In genomic region chr19:53193964-53194582, GRCm38 (mm10) we compare ENCODE assay signal across 8 mouse cellular contexts. TPM values are rescaled to one million over a fixed set of nuclear protein-coding genes. Genes with fewer than 3 reads are reported as not detected.
DNase-seq lines count a peak whose midpoint lies in the region; ATAC-seq lines count a peak whose summit lies in the region.

No protein-coding gene starts in this region.

- 0 out of 2 replicates have a peak, but pooled peaks cover 2% of the 10 kb centered on the region for H3K36me3 ChIP-seq in embryonic facial prominence, embryonic 13.5 days
- no peaks in the 10 kb centered on the region for H3K36me3 ChIP-seq in embryonic facial prominence, embryonic 10.5 days (replicated peaks)
- H3K36me3 ChIP-seq in lung, embryonic 16.5 days (ENCODE audit: control insufficient read depth, insufficient read depth, low read length) = no peaks in the 10 kb centered on the region
- peaks cover 4% of the 10 kb centered on the region; the same call in 1 of the 2 replicates for H3K36me3 ChIP-seq in splenic B cell, adult 2 months (ENCODE audit: control insufficient read depth, insufficient read depth, low read length, poor library complexity, severe bottlenecking)

- peaks cover 25% of the 10 kb centered on the region for H3K4me1 ChIP-seq in embryonic facial prominence, embryonic 13.5 days
- H3K4me1 ChIP-seq in embryonic facial prominence, embryonic 10.5 days = peaks cover 26% of the 10 kb centered on the region
- H3K4me1 ChIP-seq in lung, embryonic 16.5 days (replicated peaks; ENCODE audit: control insufficient read depth, insufficient read depth, low read length) = peaks cover 12% of the 10 kb centered on the region

- ATAC-seq in embryonic facial prominence, embryonic 13.5 days (ENCODE audit: insufficient number of reproducible peaks, insufficient read depth, low FRiP score, low TSS enrichment, low read depth) = no peak
- ATAC-seq in lung, embryonic 16.5 days (ENCODE audit: low read depth) = no peak

- WGBS in embryonic facial prominence, embryonic 13.5 days = 64% methylated on average over 11 of the region's 11 CpGs
- 81% methylated on average over 11 of the region's 11 CpGs for WGBS in embryonic facial prominence, embryonic 10.5 days
- 62% methylated on average over 11 of the region's 11 CpGs for WGBS in lung, embryonic 16.5 days

- DNase-seq in embryonic facial prominence, embryonic 10.5 days (ENCODE audit: low spot score) = no peak
- DNase-seq in CD8-positive naive resting alpha-beta T cell, adult 2 months (ENCODE audit: low read depth in 2 of 2, low spot score in 2 of 2) = peak; percentile 65 to 73
- DNase-seq in heart, adult 8-10 months (ENCODE audit: low spot score) = peak; percentile 66
- peak; percentile 65 for DNase-seq in splenic B cell, adult 2 months (ENCODE audit: low read depth, low spot score)
- no peak for DNase-seq in left cerebral cortex, adult 9 months (ENCODE audit: low spot score in 2 of 2)
- DNase-seq in right cerebral cortex, postnatal 14 days = no peak

- H3K9me3 ChIP-seq in embryonic facial prominence, embryonic 13.5 days = no peaks in the 10 kb centered on the region
- no peaks in the 10 kb centered on the region for H3K9me3 ChIP-seq in embryonic facial prominence, embryonic 10.5 days
- H3K9me3 ChIP-seq in lung, embryonic 16.5 days (ENCODE audit: control insufficient read depth, low read length) = no peaks in the 10 kb centered on the region

- H3K27ac ChIP-seq in embryonic facial prominence, embryonic 13.5 days = peak overlapping the region; percentile 66
- no peak overlapping the region for H3K27ac ChIP-seq in embryonic facial prominence, embryonic 10.5 days (replicated peaks)
- H3K27ac ChIP-seq in lung, embryonic 16.5 days (ENCODE audit: low read length) = peak overlapping the region; percentile 40

- H3K9ac ChIP-seq in embryonic facial prominence, embryonic 13.5 days = no peak overlapping the region
- H3K9ac ChIP-seq in lung, embryonic 16.5 days (ENCODE audit: low read length) = 0 out of 2 replicates have a peak overlapping the region, but pooled peaks have one; percentile 13

- H3K4me2 ChIP-seq in embryonic facial prominence, embryonic 13.5 days = peak overlapping the region; percentile 7; the same call in 1 of the 2 replicates
- no peak overlapping the region; the same call in 1 of the 2 replicates for H3K4me2 ChIP-seq in lung, embryonic 16.5 days (ENCODE audit: low read depth, low read length)

- H3K27me3 ChIP-seq in embryonic facial prominence, embryonic 13.5 days = no peaks in the 10 kb centered on the region
- no peaks in the 10 kb centered on the region for H3K27me3 ChIP-seq in embryonic facial prominence, embryonic 10.5 days (replicated peaks; ENCODE audit: low read depth, poor library complexity, severe bottlenecking)
- no peaks in the 10 kb centered on the region for H3K27me3 ChIP-seq in lung, embryonic 16.5 days (ENCODE audit: control insufficient read depth, insufficient read depth, low read depth, low read length)
- H3K27me3 ChIP-seq in splenic B cell, adult 2 months (ENCODE audit: control insufficient read depth, insufficient read depth, low read length, poor library complexity, severe bottlenecking) = no peaks in the 10 kb centered on the region

- no peak overlapping the region for H3K4me3 ChIP-seq in embryonic facial prominence, embryonic 13.5 days
- H3K4me3 ChIP-seq in embryonic facial prominence, embryonic 10.5 days = no peak overlapping the region
- no peak overlapping the region for H3K4me3 ChIP-seq in lung, embryonic 16.5 days (ENCODE audit: low read length)

RNA-seq across cellular contexts. Expression of gene Add3, which starts 53.8 kb away (rescaled TPM):
- polyA plus RNA-seq in embryonic facial prominence, embryonic 13.5 days (2015; fragmentation: Nextera tagmentation; extraction: Ambion mirVana) = 73.8 and 78.4 TPM in 2 replicates
- polyA plus RNA-seq in embryonic facial prominence, embryonic 10.5 days (2016; fragmentation: Nextera tagmentation; extraction: Ambion mirVana) = 61.7 and 67.2 TPM in 2 replicates
- 10 to 100 TPM; 35.7 to 51.4 (median 39.9) TPM for total RNA-seq in heart, adult 8-10 months (2022)
- polyA plus RNA-seq in lung, embryonic 16.5 days (2015; fragmentation: Nextera tagmentation; extraction: Ambion mirVana) = 91.3 and 101 TPM in 2 replicates

Comparison
In these comparisons a context has a peak if more than half of its experiments do, and no peak if none do; other contexts are left out.
1. DNase-seq: peak in CD8-positive naive resting alpha-beta T cell, adult 2 months (2 of 2), heart, adult 8-10 months (single experiment) and splenic B cell, adult 2 months (single experiment); none in embryonic facial prominence, embryonic 10.5 days (single experiment), left cerebral cortex, adult 9 months (0 of 2) and right cerebral cortex, postnatal 14 days (single experiment).